Mouse (Mus musculus) gastrocnemius, postnatal 4 days (tissue): ENCODE results near the gene Bcl10. TPM values are rescaled to one million over a fixed set of nuclear protein-coding genes. Genes with fewer than 3 reads are reported as not detected.
A peak's percentile ranks its signal among the peaks of the same experiment; 100 is the strongest.

ENCODE experiments used
- DNase-seq, 2 experiments: peaks; one replicate each; pipeline ENCODE4 v3.0.0; 2021 to 2022; ENCODE audit warnings: low spot score in 2 of 2, mixed read lengths in 2 of 2
- long read RNA-seq, 2 experiments: library from polyadenylated mRNA; stranded (forward); transcript quantifications; one replicate each; pipeline ENCODE4 v2.0.0; 2021
- total RNA-seq, 2 experiments: library from RNA; stranded (reverse); gene quantifications; 2 replicates each; pipeline ENCODE4 v1.2.3; 2021

Bcl10 gene
- 10 to 100 TPM; 23.7 to 26.8 TPM for total RNA-seq
- long read RNA-seq, experiment 1, transcript Bcl10-201 (3 exons, 1,949 nt), result major isoform, 38 of 43 reads
- long read RNA-seq, experiment 1, partial matches to known transcripts, result 1 of 43 reads
- long read RNA-seq, experiment 1, other reads (novel, unspliced or antisense), result 4 of 43 reads
- long read RNA-seq, experiment 2, transcript Bcl10-201 (3 exons, 1,949 nt), result major isoform, 41 of 46 reads
- long read RNA-seq, experiment 2, partial matches to known transcripts, result 2 of 46 reads
- long read RNA-seq, experiment 2, other reads (novel, unspliced or antisense), result 3 of 46 reads

GRCm38 (mm10) chr3:145922019-145922854, at the start of gene Bcl10:
Gene Bcl10 (plus strand): TSS chr3:145922804.
- DNase-seq, result no peak

GRCm38 (mm10) chr3:145873271-145873670, 49.3 kb upstream of the Bcl10 start:
- DNase-seq, result no peak

- peak in 1 of 2 experiments; percentile 75 for DNase-seq
Measured at GRCm38 (mm10) chr3:145874126-145874525, 48.5 kb upstream of the Bcl10 start.

GRCm38 (mm10) chr3:145876120-145876519, 46.5 kb upstream of the Bcl10 start:
- peak in 1 of 2 experiments; percentile 9 for DNase-seq

DNA sequence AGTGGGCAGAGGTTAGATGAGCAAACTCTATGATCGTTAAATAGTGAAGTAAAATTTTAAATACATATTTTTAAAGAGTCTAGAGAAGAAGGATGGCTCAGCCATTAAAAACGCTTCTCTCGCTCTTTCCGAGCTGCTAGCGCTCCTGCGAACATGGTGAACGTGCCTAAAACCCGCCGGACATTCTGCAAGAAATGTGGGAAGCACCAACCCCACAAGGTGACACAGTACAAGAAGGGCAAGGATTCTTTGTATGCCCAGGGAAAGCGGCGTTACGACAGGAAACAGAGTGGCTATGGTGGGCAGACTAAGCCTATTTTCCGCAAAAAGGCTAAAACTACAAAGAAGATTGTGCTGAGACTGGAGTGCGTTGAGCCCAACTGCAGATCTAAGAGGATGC, 43.7 kb upstream of the Bcl10 start:
- peak in 1 of 2 experiments; percentile 12 for DNase-seq

GRCm38 (mm10) chr3:145880335-145880734, 42.3 kb upstream of the Bcl10 start:
- no peak for DNase-seq

GRCm38 (mm10) chr3:145882076-145882874, 40.3 kb upstream of the Bcl10 start:
- no peak for DNase-seq

- DNase-seq, result no peak
Measured at GRCm38 (mm10) chr3:145883233-145883632, 39.4 kb upstream of the Bcl10 start.

- peak in 1 of 2 experiments; percentile 33 for DNase-seq
Measured at GRCm38 (mm10) chr3:145885376-145885775, 37.2 kb upstream of the Bcl10 start.

DNA sequence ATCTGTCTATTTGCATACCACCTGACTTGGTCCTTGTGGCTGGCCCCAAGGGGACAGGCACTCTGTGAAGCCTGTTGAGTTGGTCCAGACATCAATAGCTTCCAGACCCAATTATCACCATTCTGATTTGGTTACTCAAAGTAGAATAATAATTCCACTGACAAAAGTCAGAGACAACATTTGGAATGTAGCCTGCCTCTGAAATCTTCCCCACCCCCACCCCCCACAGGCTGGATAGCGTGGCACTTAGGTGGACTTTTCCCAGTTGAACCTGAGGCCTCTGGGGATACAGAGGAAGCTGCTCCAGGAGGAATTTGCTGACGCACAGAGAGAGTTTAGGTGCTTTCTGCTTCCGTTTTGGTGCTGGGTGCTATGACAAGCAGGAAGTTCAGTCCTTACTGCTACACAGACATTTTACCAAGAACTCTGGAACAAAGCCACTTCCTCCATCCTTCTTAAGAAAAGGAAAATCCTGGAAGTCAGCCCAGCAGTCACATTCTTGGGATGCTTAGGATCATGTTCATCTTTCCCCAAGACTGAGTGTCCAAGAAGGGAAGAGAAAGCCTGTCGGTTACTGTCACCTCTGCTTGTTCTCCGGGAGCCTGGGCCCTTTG, 36.6 kb upstream of the Bcl10 start:
- no peak for DNase-seq

- no peak for DNase-seq
Measured at GRCm38 (mm10) chr3:145887430-145887971, 35.1 kb upstream of the Bcl10 start.

DNA sequence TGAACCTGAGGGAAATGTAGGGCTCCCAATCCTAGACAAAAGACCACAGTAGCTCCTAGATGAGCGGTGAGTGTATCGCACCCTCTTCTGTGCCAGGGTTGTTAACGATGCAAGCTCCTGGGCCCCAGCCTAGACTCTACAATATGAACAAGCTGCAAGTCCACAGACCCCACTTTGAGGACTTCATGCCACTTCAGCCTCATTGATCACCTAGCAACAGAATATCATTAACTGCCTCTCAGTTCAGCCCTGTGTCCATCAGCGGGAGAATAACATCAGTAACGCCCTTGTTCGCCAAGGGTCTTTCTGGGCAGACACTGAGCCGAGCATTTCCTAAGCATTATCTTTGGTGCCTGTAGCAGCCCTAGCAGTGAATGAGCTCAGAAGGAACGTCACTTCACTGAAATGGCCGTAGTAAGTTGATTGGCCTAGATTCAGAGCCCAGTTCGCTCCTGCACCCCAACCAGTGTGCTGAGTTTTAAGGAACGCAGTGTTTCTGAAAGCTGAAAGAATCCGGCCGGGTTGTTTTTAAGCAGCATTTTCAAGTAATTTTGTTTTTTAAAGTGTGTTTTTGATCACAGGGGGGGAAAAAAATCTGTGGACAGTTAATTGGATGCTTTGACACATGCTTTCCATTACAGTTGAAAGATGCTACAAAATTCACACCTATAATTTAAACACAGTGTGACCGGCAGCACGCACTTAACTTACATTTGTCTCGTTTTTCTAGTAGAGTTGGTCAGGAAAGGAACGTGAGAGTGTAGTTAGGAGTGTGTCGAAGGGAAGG, 32.1 kb upstream of the Bcl10 start:
- no peak for DNase-seq

GRCm38 (mm10) chr3:145892451-145892850, 30.2 kb upstream of the Bcl10 start:
- no peak for DNase-seq

DNA sequence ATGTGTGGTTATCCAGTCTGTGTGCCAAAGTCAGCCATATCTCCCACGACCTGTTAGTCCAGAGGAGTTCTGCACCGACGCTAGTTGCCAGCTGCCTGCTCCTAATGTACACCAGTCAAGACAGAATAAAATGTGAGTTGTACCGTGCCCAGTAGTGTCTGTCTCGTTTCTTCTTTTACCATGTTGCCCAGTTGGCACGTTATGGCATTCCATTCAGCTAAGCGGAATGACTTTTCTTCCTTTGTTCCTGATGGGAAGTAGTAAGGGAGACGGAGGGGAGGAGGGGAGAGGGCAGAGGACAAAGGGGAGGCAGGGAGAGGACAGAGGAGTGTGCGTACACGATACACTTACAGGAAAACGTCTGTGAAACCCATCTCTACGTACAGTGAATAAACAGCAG, 28.5 kb upstream of the Bcl10 start:
- no peak for DNase-seq

DNA sequence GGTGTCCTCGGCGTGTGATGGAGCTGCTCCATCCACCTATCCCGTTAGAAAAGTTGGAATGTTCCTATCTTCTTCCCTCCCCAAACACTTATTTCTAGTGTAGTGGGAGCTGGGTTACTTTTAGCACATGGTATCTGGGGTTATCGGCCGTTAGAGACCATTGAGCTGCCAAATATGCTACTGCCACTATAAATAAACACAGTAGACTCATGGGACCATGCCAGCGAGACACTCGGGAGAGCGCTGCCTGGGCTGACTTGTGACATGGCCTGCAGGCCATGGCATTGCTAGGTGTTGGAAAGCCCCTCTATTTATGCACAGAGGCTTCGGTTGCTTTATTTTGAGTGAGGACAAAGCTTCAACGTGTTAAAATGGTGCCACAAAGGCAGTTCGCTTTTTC, 24.9 kb upstream of the Bcl10 start:
- DNase-seq, result no peak

GRCm38 (mm10) chr3:145899832-145900231, 22.8 kb upstream of the Bcl10 start:
- no peak for DNase-seq

DNA sequence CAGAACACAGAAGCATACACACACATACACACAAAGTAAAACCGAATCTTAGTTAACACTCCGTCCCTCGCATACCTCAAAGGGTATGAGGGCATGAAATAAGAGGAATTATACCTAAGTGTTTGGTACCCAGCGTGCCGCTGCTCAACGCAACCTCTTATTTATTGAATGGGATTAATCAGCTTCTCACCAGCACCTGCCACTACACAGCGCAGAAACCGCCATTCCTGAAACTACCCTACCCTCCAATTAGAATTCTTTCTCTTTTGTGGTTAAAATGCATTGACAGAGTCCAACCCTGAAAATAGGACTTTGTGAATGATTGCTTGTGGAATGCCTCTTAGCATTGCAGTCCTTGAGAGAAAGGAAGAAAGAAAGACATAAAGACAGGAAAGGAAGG, 19.1 kb upstream of the Bcl10 start:
- DNase-seq, result no peak

DNA sequence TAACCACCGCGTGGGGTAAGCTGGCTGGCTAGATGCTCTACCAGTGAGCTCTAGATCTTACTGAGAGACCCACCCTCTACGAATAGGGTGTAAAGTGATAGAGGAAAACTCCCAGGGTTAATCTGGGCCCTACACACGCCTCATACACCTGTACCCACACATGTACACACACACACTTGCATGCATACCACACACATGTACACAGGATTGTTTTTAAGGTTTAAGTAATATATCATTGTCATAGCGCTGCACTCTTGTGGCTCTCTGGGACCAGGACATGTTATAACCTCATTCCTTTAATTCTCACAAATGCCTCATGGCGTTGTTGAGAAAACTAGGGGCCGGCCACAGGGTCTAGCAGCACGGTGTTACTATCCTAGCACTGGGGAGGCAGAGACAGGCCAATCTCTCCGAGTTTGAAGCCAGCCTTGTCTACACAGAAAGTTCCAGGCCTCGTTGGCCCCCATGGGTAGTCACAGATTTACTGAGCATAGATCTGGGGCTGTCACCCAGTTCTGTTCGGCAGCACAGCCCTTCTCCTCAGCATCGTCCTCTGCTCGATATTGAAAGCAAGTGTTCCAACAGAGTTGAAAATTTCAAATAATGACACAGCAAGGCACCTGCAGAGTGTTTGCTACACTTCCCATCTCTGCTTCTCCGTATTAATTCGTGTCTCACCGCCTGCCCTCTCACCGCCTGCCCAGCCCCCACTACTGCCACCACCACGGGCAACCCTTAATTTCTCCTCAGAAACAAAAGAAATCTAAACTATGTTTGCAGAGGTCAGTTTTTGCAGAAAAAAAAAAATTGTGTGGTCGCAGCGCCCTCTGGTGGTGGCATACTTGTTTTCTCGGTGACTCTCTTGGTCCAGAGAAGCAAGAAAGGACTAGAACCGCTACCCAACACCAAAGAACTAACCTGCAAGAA, 17.5 kb upstream of the Bcl10 start:
- DNase-seq, result peak; percentile 44 to 71

DNA sequence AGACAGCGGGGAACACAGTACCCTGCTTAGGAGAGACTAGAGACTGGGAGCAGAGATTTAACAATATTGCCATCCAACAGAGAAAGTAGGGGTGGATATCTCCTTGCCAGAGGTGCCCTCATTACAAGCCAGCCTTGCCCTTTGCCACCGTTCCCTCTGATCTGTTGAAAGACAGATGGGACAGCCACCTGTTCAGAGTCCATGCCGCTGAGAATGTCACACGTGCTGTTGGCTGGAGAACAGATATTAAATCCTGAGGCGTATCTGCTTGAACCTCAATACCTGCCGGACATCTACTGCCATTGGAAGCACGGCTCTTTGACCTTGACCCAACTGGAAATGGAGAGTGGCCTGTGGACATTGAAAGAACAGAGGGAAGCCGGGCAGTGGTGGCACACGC, 16.0 kb upstream of the Bcl10 start:
- DNase-seq, result no peak
